Mouse (Mus musculus) left cerebral cortex, adult 11 months (tissue): ENCODE measurements around the gene Gm815.

Experiments used
- DNase-seq: peaks from one replicate; pipeline ENCODE4 v3.0.0; 2022; ENCODE audit warnings: low spot score

Gene Gm815

GRCm38 (mm10) chr19:26879856-26880255, 5.8 kb upstream of the Gm815 start:
- DNase-seq: no peak

- no peak for DNase-seq
These were observed 3.7 kb upstream of the Gm815 start for GRCm38 (mm10) chr19:26881866-26882427.

DNA sequence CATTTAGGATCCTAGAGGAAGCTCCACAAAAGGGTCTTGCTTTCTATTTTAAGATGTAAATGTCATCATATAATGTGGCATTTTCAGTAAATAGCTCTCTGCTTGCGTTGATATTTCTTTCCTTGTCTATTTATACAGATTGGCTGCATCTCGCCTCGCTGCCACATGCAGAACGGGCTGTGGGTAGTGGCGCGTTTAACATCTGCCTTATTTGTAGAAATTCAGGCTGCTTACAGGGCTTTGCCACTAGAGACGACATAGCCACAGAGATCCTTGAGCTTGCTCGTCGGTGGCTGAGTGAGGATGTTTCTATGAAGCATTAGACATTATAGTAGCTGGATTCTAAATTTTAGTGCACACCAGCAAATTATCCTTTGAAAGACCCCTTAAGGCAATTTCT, 2.5 kb downstream of the Gm815 start:
- no peak for DNase-seq

DNA sequence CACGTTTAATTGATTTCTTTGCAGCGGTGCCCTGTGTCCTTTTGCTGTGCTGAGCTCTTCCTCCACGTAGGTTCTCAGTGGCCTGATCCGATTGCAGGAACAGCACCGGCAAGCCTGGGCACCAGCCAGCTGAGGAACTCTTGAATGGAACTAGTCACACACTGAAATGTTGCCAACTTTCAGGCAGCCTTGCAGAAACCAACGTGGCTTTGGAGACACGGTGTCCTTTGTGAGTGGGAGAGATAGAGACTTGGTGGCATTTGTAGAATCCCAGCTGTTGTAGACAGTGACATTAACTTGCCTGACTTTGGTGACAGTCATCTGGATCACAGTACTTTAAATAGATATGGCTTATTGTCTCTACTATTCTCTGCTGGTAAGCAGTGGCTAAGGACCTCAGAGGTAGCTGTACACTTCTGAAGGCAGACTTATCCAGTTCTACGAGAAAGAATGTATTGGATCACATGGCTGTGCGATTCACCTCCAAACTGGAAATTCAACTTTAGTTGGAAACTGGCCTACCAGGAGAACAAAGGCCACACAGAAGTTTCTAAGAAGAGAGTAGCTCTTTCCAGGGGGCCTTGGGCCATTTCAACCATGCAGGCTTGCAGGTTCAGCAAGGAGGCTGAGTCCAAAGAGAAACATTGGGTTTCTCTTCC, 5.8 kb downstream of the Gm815 start:
- no peak for DNase-seq

GRCm38 (mm10) chr19:26892861-26893260, 7.2 kb downstream of the Gm815 start:
- no peak for DNase-seq

GRCm38 (mm10) chr19:26902162-26902561, 16.5 kb downstream of the Gm815 start:
- DNase-seq: no peak

GRCm38 (mm10) chr19:26914245-26914644, 28.6 kb downstream of the Gm815 start:
- DNase-seq: no peak

GRCm38 (mm10) chr19:26920816-26921215, 35.1 kb downstream of the Gm815 start:
- no peak for DNase-seq

DNA sequence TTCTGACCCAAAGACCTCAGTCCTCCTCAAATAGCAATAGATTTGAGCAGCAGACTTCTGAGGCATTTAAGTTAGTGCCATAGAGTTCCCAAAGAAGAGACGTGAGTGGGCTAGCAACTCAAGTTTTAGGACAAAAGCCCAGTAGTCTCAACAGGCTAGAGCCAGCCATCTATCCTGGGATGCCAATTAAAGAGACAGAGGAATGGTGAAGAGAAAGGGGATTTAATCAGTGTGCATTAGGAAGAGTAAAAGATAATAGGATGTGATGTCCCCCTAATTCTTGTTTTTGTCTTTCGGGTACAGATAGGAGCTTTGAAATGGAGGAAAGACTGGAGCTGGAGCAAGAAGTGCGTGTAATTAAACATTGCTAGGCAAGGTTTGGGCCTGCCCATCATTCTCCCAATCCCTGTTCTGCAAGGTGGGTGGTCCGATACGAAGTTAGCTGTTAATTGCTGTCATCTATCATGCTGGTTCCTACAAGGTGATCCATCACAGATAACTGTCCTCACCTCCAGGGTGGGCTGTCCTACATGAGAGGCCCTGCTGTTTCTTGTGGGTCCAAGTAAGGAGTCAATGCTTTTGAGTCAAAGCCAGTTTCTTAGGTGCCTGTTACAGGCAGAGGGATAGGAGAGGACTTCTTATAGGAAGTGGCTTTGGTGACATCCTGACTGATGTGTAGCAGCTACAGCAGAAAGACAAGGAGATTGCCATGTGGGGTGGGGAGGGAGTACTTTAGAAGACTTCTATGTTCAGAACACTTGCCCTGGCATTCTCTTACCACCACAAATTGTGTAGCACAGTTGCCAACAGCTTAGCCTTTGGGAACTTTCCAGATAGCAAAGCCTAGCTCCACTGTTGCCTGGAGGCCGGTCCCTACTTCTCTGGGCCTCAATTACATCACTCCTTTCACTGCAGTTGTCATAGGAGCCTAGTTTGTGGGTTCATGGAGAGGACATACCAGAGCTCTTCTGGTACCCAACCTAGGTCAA, 44.9 kb downstream of the Gm815 start:
- no peak for DNase-seq

DNA sequence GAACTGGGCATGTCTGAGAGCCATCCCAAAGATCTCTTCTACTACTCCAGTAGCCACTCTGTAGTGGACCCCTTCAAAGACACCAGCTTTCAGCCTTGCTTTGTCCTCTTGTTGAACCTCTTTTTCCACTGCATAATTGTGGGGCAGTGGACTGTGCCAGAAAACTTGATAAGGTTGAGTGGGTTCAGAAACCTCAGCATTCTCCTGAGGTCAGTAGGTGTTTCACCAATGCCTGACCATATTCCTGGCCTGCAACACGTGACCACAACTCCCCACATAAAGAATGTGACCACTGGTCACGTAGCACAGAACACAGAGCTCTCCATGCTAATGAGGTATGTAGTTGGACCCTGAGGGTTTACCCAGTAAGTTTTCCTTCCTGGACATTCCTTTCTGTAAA, 48.5 kb downstream of the Gm815 start:
- no peak for DNase-seq
